Comparison of ENCODE assay signal across 14 mouse cellular contexts in the genomic region with DNA sequence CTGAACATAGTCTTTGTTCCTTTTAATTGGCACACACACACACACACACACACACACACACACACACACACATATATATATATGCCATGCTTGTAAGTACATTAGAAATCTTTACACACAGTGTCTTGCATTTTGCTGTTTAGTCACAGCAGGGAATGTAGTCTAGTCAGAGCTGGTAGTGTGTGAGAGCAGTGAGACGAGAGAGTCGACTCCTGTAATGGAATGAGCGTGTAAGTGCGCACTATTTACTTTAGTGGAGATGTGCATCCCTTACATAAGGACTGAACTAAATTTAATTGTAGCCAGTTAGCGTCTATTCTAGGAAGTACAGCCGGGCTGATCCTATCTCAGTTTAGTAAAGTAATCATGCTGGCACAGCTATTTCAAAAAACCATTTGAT. TPM values are rescaled to one million over a fixed set of nuclear protein-coding genes. Genes with fewer than 3 reads are reported as not detected.
DNase-seq lines count a peak whose midpoint lies in the region; ATAC-seq and TF ChIP-seq lines count a peak whose summit lies in the region.
"Had no signal": no experiment of that assay in that cellular context is flagged by ENCODE, and none has a peak within 500 bp of the region (broad histone marks: within the 10 kb centered on the region; RNA-seq: fewer than 3 reads in every experiment).

No protein-coding gene starts in this region.

- ATAC-seq in forebrain, embryonic 16.5 days, result peak; percentile 47; the same call in 1 of the 2 replicates
- ATAC-seq in forebrain, embryonic 12.5 days (ENCODE audit: low FRiP score), result no peak
- ATAC-seq in midbrain, embryonic 13.5 days, result 0 out of 2 replicates have a peak, but pooled peaks have one; percentile 34
- ATAC-seq in midbrain, postnatal 0 days (ENCODE audit: low FRiP score), result no peak
- ATAC-seq in limb, embryonic 13.5 days (ENCODE audit: low FRiP score, low read depth), result no peak

- no peaks in the 10 kb centered on the region for H3K9me3 ChIP-seq in forebrain, embryonic 16.5 days (ENCODE audit: control insufficient read depth, low read length)
- H3K9me3 ChIP-seq in forebrain, embryonic 12.5 days, result no peaks in the 10 kb centered on the region
- H3K9me3 ChIP-seq in midbrain, embryonic 13.5 days, result no peaks in the 10 kb centered on the region
- H3K9me3 ChIP-seq in midbrain, postnatal 0 days (ENCODE audit: low read length), result no peaks in the 10 kb centered on the region
- H3K9me3 ChIP-seq in limb, embryonic 13.5 days, result no peaks in the 10 kb centered on the region

- no peak for DNase-seq in midbrain, postnatal 0 days (ENCODE audit: low spot score)
- DNase-seq in cerebellum, adult 9-10 months, result no peak
- DNase-seq in spleen, adult 12 weeks (ENCODE audit: low spot score), result no peak
- DNase-seq in lung, postnatal 4 days, result no peak
- DNase-seq: cerebellum, adult 9-11 months; kidney, adult 11 months; kidney, postnatal 4 days; lung, postnatal 10 days; thymus, adult 18-20 months had no signal

- WGBS in forebrain, embryonic 16.5 days, result 61% methylated on average over 6 of the region's 6 CpGs
- 82% methylated on average over 6 of the region's 6 CpGs for WGBS in forebrain, embryonic 12.5 days
- WGBS in midbrain, embryonic 13.5 days, result 81% methylated on average over 6 of the region's 6 CpGs
- WGBS in midbrain, postnatal 0 days, result 66% methylated on average over 6 of the region's 6 CpGs
- 77% methylated on average over 6 of the region's 6 CpGs for WGBS in limb, embryonic 13.5 days

- H3K36me3 ChIP-seq in forebrain, embryonic 16.5 days (ENCODE audit: control insufficient read depth, insufficient read depth), result no peaks in the 10 kb centered on the region
- H3K36me3 ChIP-seq in forebrain, embryonic 12.5 days (replicated peaks), result no peaks in the 10 kb centered on the region
- H3K36me3 ChIP-seq in midbrain, embryonic 13.5 days, result no peaks in the 10 kb centered on the region
- H3K36me3 ChIP-seq in midbrain, postnatal 0 days (ENCODE audit: insufficient read depth, low read length), result no peaks in the 10 kb centered on the region
- no peaks in the 10 kb centered on the region for H3K36me3 ChIP-seq in limb, embryonic 13.5 days

- H3K27ac ChIP-seq in forebrain, embryonic 16.5 days (ENCODE audit: low read length), result no peak overlapping the region
- no peak overlapping the region for H3K27ac ChIP-seq in forebrain, embryonic 12.5 days
- no peak overlapping the region for H3K27ac ChIP-seq in midbrain, embryonic 13.5 days
- no peak overlapping the region for H3K27ac ChIP-seq in midbrain, postnatal 0 days (ENCODE audit: low read depth, low read length)
- H3K27ac ChIP-seq in limb, embryonic 13.5 days, result peak overlapping the region; percentile 44; the same call in 1 of the 2 replicates

- H3K4me2 ChIP-seq in forebrain, embryonic 16.5 days (ENCODE audit: low read length), result no peak overlapping the region
- no peak overlapping the region for H3K4me2 ChIP-seq in forebrain, embryonic 12.5 days
- no peak overlapping the region for H3K4me2 ChIP-seq in midbrain, embryonic 13.5 days (replicated peaks)
- H3K4me2 ChIP-seq in midbrain, postnatal 0 days (ENCODE audit: low read depth, low read length, poor library complexity, severe bottlenecking), result no peak overlapping the region
- no peak overlapping the region for H3K4me2 ChIP-seq in limb, embryonic 13.5 days (replicated peaks)
- H3K4me2 ChIP-seq: liver, embryonic 11.5 days had no signal

- no peak for TF ChIP-seq CTCF in midbrain, postnatal 0 days (IDR thresholded peaks at IDR 0.05)

- no peaks in the 10 kb centered on the region for H3K27me3 ChIP-seq in forebrain, embryonic 16.5 days (replicated peaks; ENCODE audit: control insufficient read depth, insufficient read depth, low read length)
- H3K27me3 ChIP-seq in forebrain, embryonic 12.5 days, result no peaks in the 10 kb centered on the region
- H3K27me3 ChIP-seq in midbrain, embryonic 13.5 days, result no peaks in the 10 kb centered on the region
- no peaks in the 10 kb centered on the region for H3K27me3 ChIP-seq in midbrain, postnatal 0 days (ENCODE audit: insufficient read depth, low read length)
- H3K27me3 ChIP-seq in limb, embryonic 13.5 days, result no peaks in the 10 kb centered on the region

- H3K4me3 ChIP-seq in forebrain, embryonic 16.5 days (replicated peaks; ENCODE audit: low read length), result no peak overlapping the region
- H3K4me3 ChIP-seq in forebrain, embryonic 12.5 days (replicated peaks), result no peak overlapping the region
- H3K4me3 ChIP-seq in midbrain, embryonic 13.5 days (replicated peaks), result no peak overlapping the region
- H3K4me3 ChIP-seq in midbrain, postnatal 0 days (ENCODE audit: low read depth, low read length), result no peak overlapping the region
- H3K4me3 ChIP-seq in limb, embryonic 13.5 days, result no peak overlapping the region

- H3K9ac ChIP-seq in forebrain, embryonic 16.5 days (replicated peaks; ENCODE audit: low read depth, low read length), result no peak overlapping the region
- no peak overlapping the region for H3K9ac ChIP-seq in forebrain, embryonic 12.5 days
- H3K9ac ChIP-seq in midbrain, embryonic 13.5 days (replicated peaks), result no peak overlapping the region
- no peak overlapping the region for H3K9ac ChIP-seq in midbrain, postnatal 0 days (replicated peaks; ENCODE audit: low read length, poor library complexity, severe bottlenecking)
- no peak overlapping the region for H3K9ac ChIP-seq in limb, embryonic 13.5 days

- peaks cover 3% of the 10 kb centered on the region; the same call in 1 of the 2 replicates for H3K4me1 ChIP-seq in forebrain, embryonic 16.5 days (replicated peaks; ENCODE audit: control insufficient read depth, insufficient read depth, low read length)
- peaks cover 23% of the 10 kb centered on the region for H3K4me1 ChIP-seq in forebrain, embryonic 12.5 days
- H3K4me1 ChIP-seq in midbrain, embryonic 13.5 days (replicated peaks), result peaks cover 29% of the 10 kb centered on the region
- H3K4me1 ChIP-seq in midbrain, postnatal 0 days (ENCODE audit: insufficient read depth, low read length), result no peaks in the 10 kb centered on the region
- H3K4me1 ChIP-seq in limb, embryonic 13.5 days, result peaks cover 58% of the 10 kb centered on the region

RNA-seq across cellular contexts. Expression of gene Usp6nl, which starts 44.5 kb away (rescaled TPM):
- 7.6 and 7.8 TPM in 2 replicates for polyA plus RNA-seq in forebrain, embryonic 16.5 days (2015; fragmentation: Nextera tagmentation; extraction: Ambion mirVana)
- 13.7 and 15.8 TPM in 2 replicates for polyA plus RNA-seq in forebrain, embryonic 12.5 days (2016; fragmentation: Nextera tagmentation; extraction: Ambion mirVana)
- polyA plus RNA-seq in midbrain, embryonic 13.5 days (2015; fragmentation: Nextera tagmentation; extraction: Ambion mirVana), result 8.5 and 8.6 TPM in 2 replicates
- total RNA-seq in midbrain, postnatal 0 days (2014; rRNA removed), result 16.7 and 18.8 TPM in 2 replicates
- 4.7 and 5.7 TPM in 2 replicates for polyA plus RNA-seq in midbrain, postnatal 0 days (2015; fragmentation: Nextera tagmentation; extraction: Ambion mirVana)
- 7.4 and 8.6 TPM in 2 replicates for polyA plus RNA-seq in limb, embryonic 13.5 days (2015; fragmentation: Nextera tagmentation; extraction: Ambion mirVana)

Comparison
In these comparisons a context has a peak if more than half of its experiments do, and no peak if none do; other contexts are left out.
1. ATAC-seq: peak in forebrain, embryonic 16.5 days (single experiment) and midbrain, embryonic 13.5 days (single experiment); none in forebrain, embryonic 12.5 days (single experiment), midbrain, postnatal 0 days (single experiment) and limb, embryonic 13.5 days (single experiment).